Mouse (Mus musculus): ENCODE data around the gene Calcb.
"Not testable (repeated sequence)": the region's sequence is repeated elsewhere in the genome, so short reads cannot be mapped to it uniquely, and the experiment has no call there.

Calcb gene

GRCm38 (mm10) chr7:114718300-114718699 lies at the start of gene Calcb:
Calcb (plus strand) TSS chr7:114718643.
- no peak for DNase-seq (ENCODE audit: low spot score)

- no peak for DNase-seq (ENCODE audit: low spot score)
Observed at GRCm38 (mm10) chr7:114671405-114671804, 47.0 kb upstream of the Calcb start.

- DNase-seq (ENCODE audit: low spot score): no peak
Observed at GRCm38 (mm10) chr7:114672697-114673096, 45.7 kb upstream of the Calcb start.

GRCm38 (mm10) chr7:114692339-114692738 lies 26.1 kb upstream of the Calcb start:
- DNase-seq (ENCODE audit: low spot score): no peak

- no peak for DNase-seq (ENCODE audit: low spot score)
Observed at GRCm38 (mm10) chr7:114700871-114701270, 17.6 kb upstream of the Calcb start.

GRCm38 (mm10) chr7:114706716-114707115 lies 11.7 kb upstream of the Calcb start:
- no peak for DNase-seq (ENCODE audit: low spot score)

GRCm38 (mm10) chr7:114707398-114707797 lies 11.0 kb upstream of the Calcb start:
- DNase-seq (ENCODE audit: low spot score): no peak

GRCm38 (mm10) chr7:114710419-114710818 lies 8.0 kb upstream of the Calcb start:
- no peak for DNase-seq (ENCODE audit: low spot score)

- DNase-seq (ENCODE audit: low spot score): no peak
Observed at GRCm38 (mm10) chr7:114712523-114712922, 5.9 kb upstream of the Calcb start.

GRCm38 (mm10) chr7:114719381-114720131 lies 1.1 kb downstream of the Calcb start:
- peak; percentile 39 for DNase-seq (ENCODE audit: low spot score)

- not testable (repeated sequence) for DNase-seq (ENCODE audit: low spot score)
Observed at GRCm38 (mm10) chr7:114729696-114730095, 11.3 kb downstream of the Calcb start.

- DNase-seq (ENCODE audit: low spot score): no peak
Observed at GRCm38 (mm10) chr7:114731175-114731574, 12.7 kb downstream of the Calcb start.

- not testable (repeated sequence) for DNase-seq (ENCODE audit: low spot score)
Observed at GRCm38 (mm10) chr7:114731700-114732099, 13.3 kb downstream of the Calcb start.

- no peak for DNase-seq (ENCODE audit: low spot score)
Observed at GRCm38 (mm10) chr7:114736256-114736655, 17.8 kb downstream of the Calcb start.

GRCm38 (mm10) chr7:114738166-114738565 lies 19.7 kb downstream of the Calcb start:
- no peak for DNase-seq (ENCODE audit: low spot score)

- DNase-seq (ENCODE audit: low spot score): no peak
Observed at GRCm38 (mm10) chr7:114740360-114741165, 22.1 kb downstream of the Calcb start.

- DNase-seq (ENCODE audit: low spot score): no peak
Observed at GRCm38 (mm10) chr7:114743022-114743780, 24.8 kb downstream of the Calcb start, which contains the start of gene Insc. Insc (plus strand) TSS chr7:114743694.

GRCm38 (mm10) chr7:114744639-114745245 lies 26.3 kb downstream of the Calcb start:
- no peak for DNase-seq (ENCODE audit: low spot score)

GRCm38 (mm10) chr7:114745481-114746271 lies 27.2 kb downstream of the Calcb start:
- no peak for DNase-seq (ENCODE audit: low spot score)

- DNase-seq (ENCODE audit: low spot score): no peak
Observed at GRCm38 (mm10) chr7:114747596-114747995, 29.2 kb downstream of the Calcb start.

GRCm38 (mm10) chr7:114748239-114748638 lies 29.8 kb downstream of the Calcb start:
- DNase-seq (ENCODE audit: low spot score): no peak

All from ovary, postnatal 14 days (tissue).